Mouse (Mus musculus): ENCODE data around the gene Ptgr2. TPM values are rescaled to one million over a fixed set of nuclear protein-coding genes. Genes with fewer than 3 reads are reported as not detected.

The Ptgr2 gene
- total and polyA plus RNA-seq, 2 experiments from 2014 or later = 13.6 to 18.8 TPM

DNA sequence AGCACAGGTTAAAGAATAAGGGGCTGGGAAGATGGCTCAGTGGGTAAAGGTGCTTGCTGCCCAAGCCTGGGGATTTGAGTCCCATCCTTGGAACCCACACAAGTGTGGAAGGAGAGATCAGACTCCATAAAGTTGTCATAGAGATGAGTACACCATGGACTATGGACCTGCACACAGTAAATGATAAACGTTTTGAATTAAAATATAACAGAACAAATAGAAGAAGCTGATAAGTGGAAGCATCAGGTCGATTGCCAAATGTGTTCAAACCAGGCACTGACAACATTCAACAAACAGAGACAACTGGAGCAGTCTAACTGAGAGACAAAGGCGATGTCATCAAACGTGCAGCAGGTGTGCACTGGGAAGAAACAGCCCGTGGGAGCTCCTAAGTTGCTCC lies 11.7 kb upstream of the Ptgr2 start:
- WGBS = 75% methylated on average over 5 of the region's 5 CpGs
- no peak overlapping the region for H3K27ac ChIP-seq (ENCODE audit: low read depth, low read length)
- H3K4me2 ChIP-seq (ENCODE audit: low read depth, low read length, poor library complexity, severe bottlenecking) = no peak overlapping the region
- no peaks in the 10 kb centered on the region for H3K36me3 ChIP-seq (ENCODE audit: insufficient read depth, low read length)
- H3K9me3 ChIP-seq (ENCODE audit: low read length) = no peaks in the 10 kb centered on the region
- no peaks in the 10 kb centered on the region for H3K27me3 ChIP-seq (ENCODE audit: insufficient read depth, low read length)
- no peak for ATAC-seq (ENCODE audit: low FRiP score)
- H3K4me3 ChIP-seq (ENCODE audit: low read depth, low read length) = no peak overlapping the region
- H3K4me1 ChIP-seq (ENCODE audit: insufficient read depth, low read length) = no peaks in the 10 kb centered on the region
- no peak for DNase-seq (ENCODE audit: low spot score)
- H3K9ac ChIP-seq (replicated peaks; ENCODE audit: low read length, poor library complexity, severe bottlenecking) = no peak overlapping the region
- TF ChIP-seq CTCF (IDR thresholded peaks at IDR 0.05) = no peak

DNA sequence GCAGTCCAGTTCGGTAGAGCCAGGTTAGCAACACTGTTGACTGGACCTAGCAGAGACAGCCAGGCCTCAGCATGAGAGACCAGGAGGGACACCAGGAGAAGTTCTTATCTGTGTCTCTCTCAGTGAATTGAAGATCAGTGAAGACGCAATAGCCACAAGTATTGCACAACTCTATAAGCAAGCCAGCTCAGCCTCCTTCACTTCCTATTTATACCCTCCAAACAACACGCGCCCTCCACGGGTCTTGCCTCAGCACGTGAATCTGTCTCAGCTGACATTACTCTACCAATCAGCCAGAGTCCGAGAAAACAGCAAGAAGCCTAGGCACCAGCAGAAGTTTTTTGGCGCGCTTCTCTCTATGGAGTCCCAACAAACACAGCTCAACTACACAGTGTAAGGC lies 9.7 kb upstream of the Ptgr2 start:
- DNase-seq (ENCODE audit: low spot score) (no peak), ATAC-seq (ENCODE audit: low FRiP score) (no peak)
- Histone ChIP-seq H3K4me2 (ENCODE audit: low read depth, low read length, poor library complexity, severe bottlenecking) (no peak overlapping the region), H3K4me1 (ENCODE audit: insufficient read depth, low read length) (no peaks in the 10 kb centered on the region), H3K9me3 (ENCODE audit: low read length) (no peaks in the 10 kb centered on the region), H3K27me3 (ENCODE audit: insufficient read depth, low read length) (no peaks in the 10 kb centered on the region), H3K4me3 (ENCODE audit: low read depth, low read length) (no peak overlapping the region), H3K27ac (ENCODE audit: low read depth, low read length) (no peak overlapping the region), H3K36me3 (ENCODE audit: insufficient read depth, low read length) (no peaks in the 10 kb centered on the region), H3K9ac (replicated peaks; ENCODE audit: low read length, poor library complexity, severe bottlenecking) (no peak overlapping the region)
- 95% methylated on average over 9 of the region's 9 CpGs for WGBS
- TF ChIP-seq CTCF (IDR thresholded peaks at IDR 0.05) = no peak

DNA sequence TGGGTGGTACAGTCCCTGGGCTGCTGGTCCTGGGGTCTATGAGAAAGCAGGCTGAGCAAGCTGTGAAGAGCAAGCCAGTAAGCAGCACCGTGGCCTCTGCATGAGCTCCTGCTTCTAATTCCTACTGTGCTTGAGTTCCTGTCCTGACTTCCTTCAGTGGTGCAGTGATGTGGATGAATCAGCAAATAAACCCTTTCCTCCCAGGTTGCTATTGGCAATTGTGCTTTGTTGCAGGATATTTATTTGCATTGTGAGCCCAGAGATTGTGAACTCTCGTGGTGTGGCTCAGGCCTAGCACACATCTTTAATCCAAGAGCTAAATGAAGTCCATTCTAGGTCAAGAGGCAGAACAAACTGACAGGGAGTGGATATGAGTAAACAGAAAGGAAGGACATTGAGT lies 8.7 kb upstream of the Ptgr2 start:
- H3K4me1 ChIP-seq (ENCODE audit: insufficient read depth, low read length) = no peaks in the 10 kb centered on the region
- H3K27ac ChIP-seq (ENCODE audit: low read depth, low read length) = no peak overlapping the region
- ATAC-seq (ENCODE audit: low FRiP score) = no peak
- H3K27me3 ChIP-seq (ENCODE audit: insufficient read depth, low read length) = no peaks in the 10 kb centered on the region
- no peak for DNase-seq (ENCODE audit: low spot score)
- H3K4me3 ChIP-seq (ENCODE audit: low read depth, low read length) = no peak overlapping the region
- WGBS = 67% methylated on average over 2 of the region's 2 CpGs
- H3K36me3 ChIP-seq (ENCODE audit: insufficient read depth, low read length) = no peaks in the 10 kb centered on the region
- no peak overlapping the region for H3K4me2 ChIP-seq (ENCODE audit: low read depth, low read length, poor library complexity, severe bottlenecking)
- H3K9me3 ChIP-seq (ENCODE audit: low read length) = no peaks in the 10 kb centered on the region
- H3K9ac ChIP-seq (replicated peaks; ENCODE audit: low read length, poor library complexity, severe bottlenecking) = no peak overlapping the region
- no peak for TF ChIP-seq CTCF (IDR thresholded peaks at IDR 0.05)

DNA sequence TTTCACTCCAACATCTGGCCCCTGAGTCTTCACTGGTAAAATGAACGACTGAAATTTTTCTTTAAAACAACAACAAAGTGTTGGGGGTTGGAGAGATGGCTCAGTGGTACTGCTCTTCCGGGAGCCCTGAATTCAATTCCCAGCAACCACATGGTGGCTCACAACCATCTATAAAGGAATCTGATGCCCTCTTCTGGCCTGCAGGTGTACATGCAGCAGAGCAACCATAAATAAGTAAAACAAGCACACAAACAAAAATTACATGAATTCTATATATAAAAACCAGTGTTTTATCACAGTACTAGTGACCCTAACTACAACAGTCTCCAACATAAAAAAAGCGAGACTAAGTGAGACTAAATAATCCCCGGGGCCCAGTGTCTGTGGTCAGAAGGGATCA lies 8.2 kb upstream of the Ptgr2 start:
- no peak overlapping the region for H3K4me2 ChIP-seq (ENCODE audit: low read depth, low read length, poor library complexity, severe bottlenecking)
- DNase-seq (ENCODE audit: low spot score) (no peak), ATAC-seq (ENCODE audit: low FRiP score) (no peak)
- no peaks in the 10 kb centered on the region for H3K36me3 ChIP-seq (ENCODE audit: insufficient read depth, low read length)
- H3K27ac ChIP-seq (ENCODE audit: low read depth, low read length) = no peak overlapping the region
- H3K27me3 ChIP-seq (ENCODE audit: insufficient read depth, low read length) = no peaks in the 10 kb centered on the region
- no peaks in the 10 kb centered on the region for H3K9me3 ChIP-seq (ENCODE audit: low read length)
- H3K4me3 ChIP-seq (ENCODE audit: low read depth, low read length) = no peak overlapping the region
- peak; percentile 15; the same call in 1 of the 2 replicates for TF ChIP-seq CTCF (IDR thresholded peaks at IDR 0.05)
- no peaks in the 10 kb centered on the region for H3K4me1 ChIP-seq (ENCODE audit: insufficient read depth, low read length)
- H3K9ac ChIP-seq (replicated peaks; ENCODE audit: low read length, poor library complexity, severe bottlenecking) = no peak overlapping the region
- WGBS = 77% methylated on average over 4 of the region's 4 CpGs

DNA sequence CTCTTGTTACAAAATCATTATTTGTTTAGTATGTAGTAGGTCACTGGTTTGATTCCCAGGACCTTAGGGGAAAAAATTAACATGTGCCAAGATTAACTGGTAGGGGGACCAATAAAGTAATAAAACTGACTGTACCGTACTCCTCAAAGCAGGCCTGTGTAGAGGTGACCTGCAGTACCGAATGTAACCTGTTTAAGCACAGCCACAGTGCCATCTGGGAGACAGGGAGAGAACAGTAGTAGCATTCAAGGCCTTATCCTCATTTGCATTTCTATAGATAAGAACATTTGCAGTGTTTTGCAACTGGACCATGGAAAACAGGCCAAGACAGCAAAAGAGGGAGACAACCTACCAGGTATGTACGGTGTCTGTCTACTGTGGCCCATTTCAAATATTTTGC lies 7.2 kb upstream of the Ptgr2 start:
- Histone ChIP-seq H3K4me3 (ENCODE audit: low read depth, low read length) (no peak overlapping the region), H3K4me2 (ENCODE audit: low read depth, low read length, poor library complexity, severe bottlenecking) (no peak overlapping the region), H3K9me3 (ENCODE audit: low read length) (no peaks in the 10 kb centered on the region), H3K9ac (replicated peaks; ENCODE audit: low read length, poor library complexity, severe bottlenecking) (no peak overlapping the region), H3K4me1 (ENCODE audit: insufficient read depth, low read length) (no peaks in the 10 kb centered on the region), H3K27me3 (ENCODE audit: insufficient read depth, low read length) (no peaks in the 10 kb centered on the region), H3K27ac (ENCODE audit: low read depth, low read length) (no peak overlapping the region), H3K36me3 (ENCODE audit: insufficient read depth, low read length) (no peaks in the 10 kb centered on the region)
- DNase-seq (ENCODE audit: low spot score) = no peak
- ATAC-seq (ENCODE audit: low FRiP score) = no peak
- peak; percentile 51 for TF ChIP-seq CTCF (IDR thresholded peaks at IDR 0.05)
- WGBS = 19% methylated on average over 3 of the region's 3 CpGs

DNA sequence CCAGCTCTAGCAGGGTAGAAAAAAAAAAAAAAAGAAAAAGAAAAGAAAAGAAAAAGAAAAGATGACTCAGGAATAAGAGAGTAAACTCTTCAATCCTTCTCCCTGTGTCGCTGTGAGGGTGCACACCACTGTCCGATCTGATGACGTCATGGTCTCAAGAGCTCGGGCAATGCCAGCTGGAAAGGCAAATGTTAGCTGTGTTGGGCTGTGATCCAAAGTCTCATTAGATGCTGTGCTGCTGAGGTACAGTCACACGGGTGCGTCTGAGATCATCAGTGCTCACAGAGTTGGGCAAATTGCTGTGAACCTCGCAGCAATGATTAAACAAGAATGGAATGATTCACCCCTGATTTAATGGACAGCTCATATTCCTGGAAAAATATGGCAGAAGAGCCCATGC lies 6.1 kb upstream of the Ptgr2 start:
- Histone ChIP-seq H3K4me3 (ENCODE audit: low read depth, low read length) (no peak overlapping the region), H3K36me3 (ENCODE audit: insufficient read depth, low read length) (no peaks in the 10 kb centered on the region), H3K27me3 (ENCODE audit: insufficient read depth, low read length) (no peaks in the 10 kb centered on the region), H3K27ac (ENCODE audit: low read depth, low read length) (no peak overlapping the region), H3K4me2 (ENCODE audit: low read depth, low read length, poor library complexity, severe bottlenecking) (no peak overlapping the region), H3K9ac (replicated peaks; ENCODE audit: low read length, poor library complexity, severe bottlenecking) (no peak overlapping the region), H3K4me1 (ENCODE audit: insufficient read depth, low read length) (no peaks in the 10 kb centered on the region), H3K9me3 (ENCODE audit: low read length) (no peaks in the 10 kb centered on the region)
- 70% methylated on average over 7 of the region's 7 CpGs for WGBS
- no peak for ATAC-seq (ENCODE audit: low FRiP score)
- DNase-seq (ENCODE audit: low spot score) = peak; percentile 53
- no peak for TF ChIP-seq CTCF (IDR thresholded peaks at IDR 0.05)

Data from midbrain, postnatal 0 days (tissue).